Mouse (Mus musculus): ENCODE measurements at regions not wholly inside any gene's neighbourhood (a gene's known extent, or its start where the extent isn't known, plus 50 kb on each side); places are given as distances from the start of the nearest gene placed in this dataset.

DNA sequence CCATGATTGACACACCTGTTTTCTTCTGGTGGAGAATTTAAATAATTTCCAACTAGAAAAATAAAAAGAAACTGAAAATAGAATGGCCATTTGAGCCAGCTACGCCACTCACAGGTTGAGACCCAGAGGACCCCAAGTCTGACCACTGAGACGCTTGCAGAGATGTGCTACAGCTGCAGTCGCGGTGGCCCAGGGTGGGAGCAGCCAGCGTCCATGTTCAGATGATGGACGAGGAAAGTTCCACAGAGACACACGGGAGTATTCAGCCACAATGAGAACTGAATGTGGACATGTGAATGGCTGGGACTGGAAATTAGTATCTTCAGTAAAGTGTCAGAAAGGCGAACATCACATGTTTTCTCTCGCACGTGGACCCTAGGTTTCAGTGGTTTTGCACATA lies 155.1 kb upstream of the Stt3b start:
- Histone ChIP-seq H3K9me3 (ENCODE audit: low read length) (no peaks in the 10 kb centered on the region), H3K4me1 (ENCODE audit: insufficient read depth, low read length) (no peaks in the 10 kb centered on the region), H3K27me3 (ENCODE audit: insufficient read depth, low read length) (no peaks in the 10 kb centered on the region), H3K36me3 (ENCODE audit: insufficient read depth, low read length) (no peaks in the 10 kb centered on the region), H3K4me3 (ENCODE audit: low read length) (no peak overlapping the region), H3K4me2 (ENCODE audit: low read depth, low read length) (no peak overlapping the region), H3K27ac (no peak overlapping the region), H3K9ac (replicated peaks; ENCODE audit: low read length) (no peak overlapping the region)
- ATAC-seq, result no peak
- WGBS, result 90% methylated on average over 10 of the region's 10 CpGs
- no peak for TF ChIP-seq CTCF (IDR thresholded peaks at IDR 0.05; ENCODE audit: low read depth)
- DNase-seq (ENCODE audit: low spot score), result no peak

DNA sequence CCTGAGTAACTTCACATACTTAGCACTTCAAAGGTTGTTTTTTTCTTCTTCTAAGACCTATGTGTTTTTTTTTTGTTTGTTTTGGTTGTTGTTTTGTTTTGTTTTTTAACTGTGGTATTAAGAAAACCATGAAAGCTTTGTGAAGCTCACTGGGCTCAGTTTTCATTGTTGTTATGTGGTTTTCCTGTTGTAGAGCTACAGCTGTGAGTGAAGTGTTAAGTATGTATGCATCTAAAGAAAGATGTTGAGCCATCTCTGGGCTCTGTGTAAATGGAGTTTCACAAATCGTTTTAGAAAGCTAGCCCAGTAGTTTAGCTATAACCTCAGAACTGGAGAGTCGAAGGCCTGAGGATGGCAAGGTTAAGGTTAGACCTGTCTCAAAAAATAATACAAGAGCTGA lies 158.4 kb upstream of the Stt3b start:
- Histone ChIP-seq H3K27me3 (ENCODE audit: insufficient read depth, low read length) (no peaks in the 10 kb centered on the region), H3K4me3 (ENCODE audit: low read length) (no peak overlapping the region), H3K4me1 (ENCODE audit: insufficient read depth, low read length) (no peaks in the 10 kb centered on the region), H3K9ac (replicated peaks; ENCODE audit: low read length) (no peak overlapping the region), H3K27ac (no peak overlapping the region), H3K4me2 (ENCODE audit: low read depth, low read length) (no peak overlapping the region), H3K9me3 (ENCODE audit: low read length) (no peaks in the 10 kb centered on the region), H3K36me3 (ENCODE audit: insufficient read depth, low read length) (no peaks in the 10 kb centered on the region)
- 90% methylated on average over 2 of the region's 2 CpGs for WGBS
- DNase-seq (ENCODE audit: low spot score) (no peak), ATAC-seq (no peak)
- TF ChIP-seq CTCF (IDR thresholded peaks at IDR 0.05; ENCODE audit: low read depth), result no peak

DNA sequence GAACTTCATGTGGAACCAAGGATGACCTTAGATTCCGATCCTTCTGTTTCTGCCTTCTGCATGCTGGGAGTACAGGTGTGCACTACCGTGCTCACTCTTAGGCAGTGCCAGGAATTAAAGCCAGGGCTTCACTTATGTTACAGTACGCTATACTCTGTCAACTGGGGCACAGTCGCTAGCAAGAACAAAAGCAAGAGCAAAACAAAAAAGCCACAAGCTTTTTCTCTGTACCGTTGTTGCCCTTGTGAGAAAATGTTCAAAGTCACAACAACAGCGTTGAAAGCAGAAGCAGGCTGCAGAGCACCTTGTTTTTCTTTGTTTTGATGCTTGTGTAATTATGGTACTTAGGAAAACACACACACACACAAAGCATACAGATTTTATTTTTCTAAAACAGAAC lies 161.4 kb upstream of the Stt3b start:
- H3K4me3 ChIP-seq (ENCODE audit: low read length), result no peak overlapping the region
- no peak overlapping the region for H3K27ac ChIP-seq
- ATAC-seq, result no peak
- no peak for DNase-seq (ENCODE audit: low spot score)
- no peak for TF ChIP-seq CTCF (IDR thresholded peaks at IDR 0.05; ENCODE audit: low read depth)
- H3K9ac ChIP-seq (replicated peaks; ENCODE audit: low read length), result no peak overlapping the region
- H3K4me2 ChIP-seq (ENCODE audit: low read depth, low read length), result no peak overlapping the region
- H3K27me3 ChIP-seq (ENCODE audit: insufficient read depth, low read length), result no peaks in the 10 kb centered on the region
- H3K4me1 ChIP-seq (ENCODE audit: insufficient read depth, low read length), result no peaks in the 10 kb centered on the region
- no peaks in the 10 kb centered on the region for H3K36me3 ChIP-seq (ENCODE audit: insufficient read depth, low read length)
- 74% methylated on average over 6 of the region's 6 CpGs for WGBS
- no peaks in the 10 kb centered on the region for H3K9me3 ChIP-seq (ENCODE audit: low read length)

DNA sequence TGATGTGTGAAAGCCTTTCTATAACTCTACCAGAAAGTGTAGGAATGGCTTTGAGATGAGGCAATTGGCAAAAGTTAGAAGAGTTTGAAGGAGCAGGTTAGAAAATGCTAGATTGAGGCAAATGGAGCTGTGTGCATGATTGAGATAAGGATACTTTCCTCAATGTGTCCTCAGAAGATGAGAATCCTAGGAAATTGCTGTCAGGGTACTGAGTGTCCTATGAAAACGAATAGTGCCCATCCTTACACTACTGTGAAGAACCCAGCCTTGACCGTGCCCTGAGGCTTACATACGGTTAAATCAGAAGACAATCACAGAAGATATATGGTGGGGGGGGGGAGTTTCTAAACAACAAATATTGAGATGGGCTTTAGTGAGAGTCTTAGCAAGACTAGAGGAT lies 162.8 kb upstream of the Stt3b start:
- TF ChIP-seq CTCF (IDR thresholded peaks at IDR 0.05; ENCODE audit: low read depth), result no peak

DNA sequence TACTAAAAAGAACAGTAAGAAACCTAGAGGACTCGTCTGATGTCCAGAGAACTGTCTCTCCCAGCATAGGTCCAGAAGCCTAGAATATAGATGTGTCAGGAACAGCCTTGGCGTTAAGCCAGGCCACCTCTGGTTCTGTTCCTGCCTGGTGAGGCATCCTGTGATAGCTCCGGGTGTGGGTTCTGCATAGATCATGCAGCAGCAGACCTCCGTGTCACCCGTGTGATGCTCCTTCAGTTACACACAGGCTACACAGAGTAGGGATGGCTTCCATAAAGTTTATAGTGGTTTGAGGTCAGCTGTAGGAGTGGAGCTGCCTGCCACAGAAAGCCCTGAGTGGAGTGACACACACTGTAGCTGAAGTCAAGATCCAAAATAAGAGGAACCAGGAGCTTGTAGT lies 163.6 kb upstream of the Stt3b start:
- Histone ChIP-seq H3K36me3 (ENCODE audit: insufficient read depth, low read length) (no peaks in the 10 kb centered on the region), H3K4me2 (ENCODE audit: low read depth, low read length) (no peak overlapping the region), H3K4me1 (ENCODE audit: insufficient read depth, low read length) (no peaks in the 10 kb centered on the region), H3K27ac (no peak overlapping the region), H3K9me3 (ENCODE audit: low read length) (no peaks in the 10 kb centered on the region), H3K27me3 (ENCODE audit: insufficient read depth, low read length) (no peaks in the 10 kb centered on the region), H3K9ac (replicated peaks; ENCODE audit: low read length) (no peak overlapping the region), H3K4me3 (ENCODE audit: low read length) (no peak overlapping the region)
- TF ChIP-seq CTCF (IDR thresholded peaks at IDR 0.05; ENCODE audit: low read depth), result no peak
- DNase-seq (ENCODE audit: low spot score) (no peak), ATAC-seq (no peak)
- WGBS, result 87% methylated on average over 5 of the region's 5 CpGs

More for the DNA sequence above, 162.8 kb upstream of the Stt3b start:
- Histone ChIP-seq H3K9me3 (ENCODE audit: low read length) (no peaks in the 10 kb centered on the region), H3K4me2 (ENCODE audit: low read depth, low read length) (no peak overlapping the region), H3K9ac (replicated peaks; ENCODE audit: low read length) (no peak overlapping the region), H3K36me3 (ENCODE audit: insufficient read depth, low read length) (no peaks in the 10 kb centered on the region), H3K27ac (no peak overlapping the region), H3K27me3 (ENCODE audit: insufficient read depth, low read length) (no peaks in the 10 kb centered on the region), H3K4me1 (ENCODE audit: insufficient read depth, low read length) (no peaks in the 10 kb centered on the region), H3K4me3 (ENCODE audit: low read length) (no peak overlapping the region)
- DNase-seq (ENCODE audit: low spot score), result no peak
- WGBS, result 90% methylated on average over 3 of the region's 3 CpGs
- no peak for ATAC-seq

DNA sequence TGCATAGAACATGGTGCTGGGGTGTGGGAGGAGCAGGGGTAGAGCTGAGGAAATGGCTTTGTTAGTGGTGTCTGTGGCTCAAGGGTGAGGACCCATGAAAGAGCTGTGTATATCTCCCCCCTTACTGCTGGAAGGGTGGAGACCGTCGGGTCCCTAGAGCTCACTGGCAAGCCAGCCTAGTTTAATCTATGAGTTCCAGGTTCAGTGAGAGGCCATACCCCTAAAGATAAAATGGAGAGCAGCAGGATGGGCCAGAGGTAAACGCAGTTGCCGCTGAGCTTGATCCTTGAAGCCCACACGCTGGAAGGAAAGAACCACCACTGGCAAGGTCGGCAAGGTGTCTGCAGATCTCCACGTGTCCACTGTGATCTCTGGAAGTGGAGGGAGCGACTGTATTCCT lies 164.1 kb upstream of the Stt3b start:
- no peaks in the 10 kb centered on the region for H3K9me3 ChIP-seq (ENCODE audit: low read length)
- DNase-seq (ENCODE audit: low spot score) (no peak), ATAC-seq (no peak)
- H3K27ac ChIP-seq, result no peak overlapping the region
- H3K4me1 ChIP-seq (ENCODE audit: insufficient read depth, low read length), result no peaks in the 10 kb centered on the region
- TF ChIP-seq CTCF (IDR thresholded peaks at IDR 0.05; ENCODE audit: low read depth), result no peak
- H3K27me3 ChIP-seq (ENCODE audit: insufficient read depth, low read length), result no peaks in the 10 kb centered on the region
- no peak overlapping the region for H3K4me2 ChIP-seq (ENCODE audit: low read depth, low read length)
- H3K4me3 ChIP-seq (ENCODE audit: low read length), result no peak overlapping the region
- H3K36me3 ChIP-seq (ENCODE audit: insufficient read depth, low read length), result no peaks in the 10 kb centered on the region
- no peak overlapping the region for H3K9ac ChIP-seq (replicated peaks; ENCODE audit: low read length)
- WGBS, result 93% methylated on average over 8 of the region's 8 CpGs

DNA sequence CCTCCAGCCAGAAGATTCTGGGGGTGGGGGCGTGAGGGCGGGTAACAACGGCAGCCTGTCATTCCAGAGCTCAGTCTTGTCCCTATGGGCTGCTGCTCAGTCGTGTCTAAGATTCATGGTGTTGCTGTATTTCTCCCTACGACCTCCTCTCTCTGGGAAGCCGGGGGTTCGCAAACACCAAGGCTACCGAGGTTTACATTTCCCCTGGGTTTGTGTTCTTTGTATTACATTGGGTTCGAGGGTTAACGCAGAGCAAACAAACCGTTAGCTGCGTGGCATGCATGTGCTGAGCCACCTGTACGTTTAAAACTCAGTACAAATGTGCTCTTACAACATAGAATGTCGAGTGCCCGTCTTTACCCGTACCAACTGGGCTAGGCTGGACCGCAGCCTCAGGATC lies 166.0 kb upstream of the Stt3b start:
- no peaks in the 10 kb centered on the region for H3K9me3 ChIP-seq (ENCODE audit: low read length)
- no peak overlapping the region for H3K9ac ChIP-seq (replicated peaks; ENCODE audit: low read length)
- no peak overlapping the region for H3K27ac ChIP-seq
- no peak overlapping the region for H3K4me3 ChIP-seq (ENCODE audit: low read length)
- H3K36me3 ChIP-seq (ENCODE audit: insufficient read depth, low read length), result no peaks in the 10 kb centered on the region
- no peak for DNase-seq (ENCODE audit: low spot score)
- ATAC-seq, result no peak
- no peak for TF ChIP-seq CTCF (IDR thresholded peaks at IDR 0.05; ENCODE audit: low read depth)
- 79% methylated on average over 17 of the region's 17 CpGs for WGBS
- no peaks in the 10 kb centered on the region for H3K27me3 ChIP-seq (ENCODE audit: insufficient read depth, low read length)
- no peak overlapping the region for H3K4me2 ChIP-seq (ENCODE audit: low read depth, low read length)
- H3K4me1 ChIP-seq (ENCODE audit: insufficient read depth, low read length), result no peaks in the 10 kb centered on the region

Data from hindbrain, postnatal 0 days (tissue).